Mouse (Mus musculus): ENCODE measurements around the gene Max.

- TF ChIP-seq ZNF384 (IDR thresholded peaks at IDR 0.05; ENCODE audit: low read depth, low read length) (no peak), ZC3H11A (IDR thresholded peaks at IDR 0.05; ENCODE audit: borderline replicate concordance, low read depth, low read length) (no peak), CHD2 (IDR thresholded peaks at IDR 0.05; ENCODE audit: low read depth, low read length) (no peak), HCFC1 (IDR thresholded peaks at IDR 0.05; ENCODE audit: borderline replicate concordance, insufficient read depth, low read length) (no peak)
These were observed 18.5 kb downstream of the Max start for GRCm38 (mm10) chr12:76943466-76943865.
